ENCODE assay signal across 8 mouse cellular contexts in genomic region chr3:89315930-89316831, GRCm38 (mm10). TPM values are rescaled to one million over a fixed set of nuclear protein-coding genes. Genes with fewer than 3 reads are reported as not detected.
DNase-seq lines count a peak whose midpoint lies in the region; ATAC-seq and TF ChIP-seq lines count a peak whose summit lies in the region.

No protein-coding gene starts in this region.

- no peak overlapping the region for H3K4me3 ChIP-seq in heart, adult 2 months
- peak overlapping the region; percentile 13 to 50 (median 31) for H3K4me3 ChIP-seq in CH12.LX (replicated peaks in 1 of 3; ENCODE audit: low read depth in 2 of 3, low read length in 2 of 3, poor library complexity in 1 of 3)
- peak overlapping the region; percentile 24 for H3K4me3 ChIP-seq in neural tube, embryonic 12.5 days

- dilution Hi-C loops in CH12.LX (cut with MboI; ENCODE audit: extremely low pct_ligation_motif_present, extremely low pct_unique_long_range_greater_than_20kb, low sequenced_read_pairs), result no loop called here

- WGBS in heart, adult 2 months, result 20% methylated on average over 40 of the region's 40 CpGs
- 8% methylated on average over 40 of the region's 40 CpGs for WGBS in neural tube, embryonic 12.5 days

- TF ChIP-seq POLR2A in heart, adult 2 months (IDR thresholded peaks at IDR 0.05; ENCODE audit: insufficient read depth, low read depth, low read length), result no peak
- no peak for TF ChIP-seq POLR2A in CH12.LX (IDR thresholded peaks at IDR 0.05; ENCODE audit: low read depth, low read length)

- 0 out of 2 replicates have a peak, but pooled peaks have one; percentile 21 for ATAC-seq in erythroblast, adult 5-6 weeks (replicated peaks; ENCODE audit: low FRiP score, poor library complexity, severe bottlenecking)
- no peak for ATAC-seq in neural tube, embryonic 12.5 days (ENCODE audit: low FRiP score, low read depth)

- TF ChIP-seq EP300 in heart, adult 2 months (IDR thresholded peaks at IDR 0.05; ENCODE audit: insufficient read depth, low read depth, low read length), result no peak
- TF ChIP-seq EP300 in CH12.LX (IDR thresholded peaks at IDR 0.05; ENCODE audit: low read length), result no peak

- H3K27ac ChIP-seq in heart, adult 2 months, result no peak overlapping the region
- no peak overlapping the region for H3K27ac ChIP-seq in CH12.LX (ENCODE audit: insufficient read depth, low read depth)
- H3K27ac ChIP-seq in neural tube, embryonic 12.5 days, result no peak overlapping the region

- H3K9me3 ChIP-seq in CH12.LX (replicated peaks; ENCODE audit: low read length), result peaks cover 3% of the 10 kb centered on the region
- no peaks in the 10 kb centered on the region for H3K9me3 ChIP-seq in neural tube, embryonic 12.5 days

- H3K4me2 ChIP-seq in CH12.LX (ENCODE audit: insufficient read depth, low read depth, poor library complexity, severe bottlenecking), result peak overlapping the region; percentile 58
- H3K4me2 ChIP-seq in neural tube, embryonic 12.5 days (replicated peaks), result peak overlapping the region; percentile 61

- no peaks in the 10 kb centered on the region for H3K79me2 ChIP-seq in heart, adult 2 months (replicated peaks; ENCODE audit: control insufficient read depth, insufficient read depth, low read length)
- H3K79me2 ChIP-seq in CH12.LX (replicated peaks; ENCODE audit: control insufficient read depth, extremely low read depth, insufficient read depth, poor library complexity, severe bottlenecking), result no peaks in the 10 kb centered on the region

- no peak for DNase-seq in heart, adult 2 months
- DNase-seq in heart, adult 9 months (ENCODE audit: low spot score in 2 of 2), result no peak
- no peak for DNase-seq in CH12.LX (ENCODE audit: extremely low read depth)
- DNase-seq in kidney, postnatal 4 days, result peak; percentile 47 to 57
- DNase-seq in layer of hippocampus, adult 9-10 months (ENCODE audit: low spot score), result no peak
- no peak for DNase-seq in spleen, postnatal 4 days (ENCODE audit: low spot score in 2 of 2)

- H3K27me3 ChIP-seq in heart, adult 2 months (ENCODE audit: control insufficient read depth, insufficient read depth, low read length), result peaks cover 20% of the 10 kb centered on the region
- peaks cover 42% of the 10 kb centered on the region for H3K27me3 ChIP-seq in CH12.LX (replicated peaks)
- H3K27me3 ChIP-seq in neural tube, embryonic 12.5 days (replicated peaks), result peaks cover 36% of the 10 kb centered on the region

- H3K9ac ChIP-seq in heart, adult 2 months (ENCODE audit: low read depth, low read length), result peak overlapping the region; percentile 48; the same call in 1 of the 2 replicates
- H3K9ac ChIP-seq in CH12.LX (ENCODE audit: insufficient read depth, low read depth), result no peak overlapping the region
- no peak overlapping the region for H3K9ac ChIP-seq in neural tube, embryonic 12.5 days

- in situ Hi-C loops in CH12.LX (cut with MboI; ENCODE audit: low pct_ligation_motif_present, low pct_unique_long_range_greater_than_20kb, low sequenced_read_pairs), result no loop called here

- peaks cover 7% of the 10 kb centered on the region for H3K4me1 ChIP-seq in heart, adult 2 months (ENCODE audit: control insufficient read depth, insufficient read depth, low read length)
- H3K4me1 ChIP-seq in CH12.LX (ENCODE audit: control insufficient read depth in 1 of 2, insufficient read depth in 2 of 2), result peaks cover 28 to 61% of the 10 kb centered on the region in 2 experiments
- peaks cover 65% of the 10 kb centered on the region for H3K4me1 ChIP-seq in neural tube, embryonic 12.5 days

- H3K36me3 ChIP-seq in heart, adult 2 months (ENCODE audit: control insufficient read depth, insufficient read depth, low read length), result no peaks in the 10 kb centered on the region
- no peaks in the 10 kb centered on the region for H3K36me3 ChIP-seq in CH12.LX (replicated peaks in 1 of 2; ENCODE audit: control insufficient read depth in 1 of 2, insufficient read depth in 1 of 2, low read length in 1 of 2)
- H3K36me3 ChIP-seq in neural tube, embryonic 12.5 days, result peaks cover 21% of the 10 kb centered on the region

- TF ChIP-seq CTCF in heart, adult 2 months (IDR thresholded peaks at IDR 0.05), result peak; percentile 41
- no peak for TF ChIP-seq CTCF in CH12.LX (conservative IDR thresholded peaks at IDR 0.05 in 1 of 2, IDR thresholded peaks at IDR 0.05 in 1 of 2; ENCODE audit: low read depth in 2 of 2, low read length in 2 of 2)

- intact Hi-C loops in heart, adult 2 months (cut with DNase I), result loop anchor here (2.0 to 5.0 kb wide), 3 partner anchors 23 to 541 kb away; partner anchors contain the start of gene Efna4

- no peak for TF ChIP-seq RAD21 in CH12.LX (IDR thresholded peaks at IDR 0.05; ENCODE audit: low read depth, low read length)

TF ChIP-seq in CH12.LX, 34 proteins besides CTCF, POLR2A, EP300 and RAD21:
- TF ChIP-seq MAZ (IDR thresholded peaks at IDR 0.05; ENCODE audit: low read depth, low read length) (no peak), MAX (IDR thresholded peaks at IDR 0.05; ENCODE audit: low read length) (no peak), ZC3H11A (IDR thresholded peaks at IDR 0.05; ENCODE audit: low read depth, low read length) (no peak), MXI1 (IDR thresholded peaks at IDR 0.05; ENCODE audit: low read depth, low read length) (no peak), MAFK (IDR thresholded peaks at IDR 0.05; ENCODE audit: insufficient replicate concordance, low read length) (no peak), UBTF (IDR thresholded peaks at IDR 0.05; ENCODE audit: low read depth, low read length) (no peak), ZMIZ1 (IDR thresholded peaks at IDR 0.05; ENCODE audit: low read depth, low read length) (no peak), JUN (IDR thresholded peaks at IDR 0.05; ENCODE audit: insufficient read depth, low read depth, low read length) (no peak), ZNF384 (IDR thresholded peaks at IDR 0.05; ENCODE audit: low read depth, low read length) (no peak), NELFE (IDR thresholded peaks at IDR 0.05; ENCODE audit: low read depth, low read length) (no peak), POLR2AphosphoS2 (IDR thresholded peaks at IDR 0.05; ENCODE audit: low read depth, low read length) (no peak), JUND (conservative IDR thresholded peaks at IDR 0.05; ENCODE audit: low read depth, low read length) (no peak), CHD1 (IDR thresholded peaks at IDR 0.05; ENCODE audit: low read depth, low read length) (no peak), MEF2A (IDR thresholded peaks at IDR 0.05; ENCODE audit: borderline replicate concordance, low read depth, low read length) (no peak), SIN3A (IDR thresholded peaks at IDR 0.05; ENCODE audit: low read length) (no peak), ELF1 (IDR thresholded peaks at IDR 0.05; ENCODE audit: low read depth, low read length) (no peak), ZKSCAN1 (IDR thresholded peaks at IDR 0.05; ENCODE audit: borderline replicate concordance, low read depth, low read length) (no peak), CHD2 (IDR thresholded peaks at IDR 0.05; ENCODE audit: low read length) (no peak)

RNA-seq across cellular contexts. Expression of gene Efna3, which starts 6.6 kb away (rescaled TPM):
- not detected for total RNA-seq in heart, adult 2 months (2021)
- 0.09 TPM in 1 of 2 replicates, not detected in the other for polyA plus RNA-seq in heart, adult 2 months (2012; rRNA removed)
- 0.13 TPM in 1 of 2 replicates, not detected in the other for total RNA-seq in CH12.LX (2012; rRNA removed)
- 0.09 TPM in 1 of 2 replicates, not detected in the other for total RNA-seq in CH12.LX (2014; rRNA removed)
- polyA plus RNA-seq in CH12.LX (2012; ENCODE audit: insufficient read length, low read depth), result 0.19 TPM in 1 of 2 replicates, not detected in the other
- not detected in 2 replicates for total RNA-seq in erythroblast, adult 5-6 weeks (2015; ENCODE audit: low replicate concordance)
- not detected in 2 replicates for total RNA-seq in erythroblast, adult 5-6 weeks (2017; ENCODE audit: low replicate concordance)
- 51.3 and 54.7 TPM in 2 replicates for polyA plus RNA-seq in neural tube, embryonic 12.5 days (2016; fragmentation: Nextera tagmentation; extraction: Ambion mirVana)

RNA-seq across cellular contexts. Expression of gene Efna4, which starts 21.6 kb away (rescaled TPM):
- under 1 TPM; 0.21 to 0.36 TPM for total RNA-seq in heart, adult 2 months (2021)
- 0.64 and 0.86 TPM in 2 replicates for polyA plus RNA-seq in heart, adult 2 months (2012; rRNA removed)
- total RNA-seq in CH12.LX (2012; rRNA removed) (2.6 and 3.1 TPM in 2 replicates), CH12.LX (2014; rRNA removed) (0.76 and 1.1 TPM in 2 replicates)
- polyA plus RNA-seq in CH12.LX (2012; ENCODE audit: insufficient read length, low read depth), result 1.00 and 1.1 TPM in 2 replicates
- total RNA-seq in erythroblast, adult 5-6 weeks (2015; ENCODE audit: low replicate concordance), result not detected in 2 replicates
- total RNA-seq in erythroblast, adult 5-6 weeks (2017; ENCODE audit: low replicate concordance), result not detected in 2 replicates
- polyA plus RNA-seq in neural tube, embryonic 12.5 days (2016; fragmentation: Nextera tagmentation; extraction: Ambion mirVana), result 15.8 and 17.8 TPM in 2 replicates

RNA-seq across cellular contexts. Expression of gene Adam15, which starts 33.6 kb away (rescaled TPM):
- total RNA-seq in heart, adult 2 months (2021), result 10 to 100 TPM; 56.8 to 59.2 TPM
- polyA plus RNA-seq in heart, adult 2 months (2012; rRNA removed), result 95.6 and 95.7 TPM in 2 replicates
- total RNA-seq in CH12.LX (2012; rRNA removed) (31.3 and 39.1 TPM in 2 replicates), CH12.LX (2014; rRNA removed) (5.8 and 5.9 TPM in 2 replicates)
- polyA plus RNA-seq in CH12.LX (2012; ENCODE audit: insufficient read length, low read depth), result 26.2 and 26.5 TPM in 2 replicates
- total RNA-seq in erythroblast, adult 5-6 weeks (2015; ENCODE audit: low replicate concordance), result 25.3 and 34.2 TPM in 2 replicates
- 5.0 and 14.1 TPM in 2 replicates for total RNA-seq in erythroblast, adult 5-6 weeks (2017; ENCODE audit: low replicate concordance)
- 37.1 and 40.4 TPM in 2 replicates for polyA plus RNA-seq in neural tube, embryonic 12.5 days (2016; fragmentation: Nextera tagmentation; extraction: Ambion mirVana)

RNA-seq across cellular contexts. Expression of gene Efna1, which starts 35.2 kb away (rescaled TPM):
- 10 to 100 TPM; 22.6 to 28.4 TPM for total RNA-seq in heart, adult 2 months (2021)
- 39.6 and 44.4 TPM in 2 replicates for polyA plus RNA-seq in heart, adult 2 months (2012; rRNA removed)
- 0.59 and 0.93 TPM in 2 replicates for total RNA-seq in CH12.LX (2012; rRNA removed)
- 0.62 and 0.70 TPM in 2 replicates for total RNA-seq in CH12.LX (2014; rRNA removed)
- polyA plus RNA-seq in CH12.LX (2012; ENCODE audit: insufficient read length, low read depth), result 0.71 and 0.80 TPM in 2 replicates
- total RNA-seq in erythroblast, adult 5-6 weeks (2015; ENCODE audit: low replicate concordance), result not detected in 2 replicates
- not detected in 2 replicates for total RNA-seq in erythroblast, adult 5-6 weeks (2017; ENCODE audit: low replicate concordance)
- polyA plus RNA-seq in neural tube, embryonic 12.5 days (2016; fragmentation: Nextera tagmentation; extraction: Ambion mirVana), result 14.4 and 15.9 TPM in 2 replicates

RNA-seq across cellular contexts. Expression of gene Dcst2, which starts 45.6 kb away (rescaled TPM):
- total RNA-seq in heart, adult 2 months (2021), result not detected
- polyA plus RNA-seq in heart, adult 2 months (2012; rRNA removed), result 0.09 and 0.35 TPM in 2 replicates
- not detected in 2 replicates for total RNA-seq in CH12.LX (2012; rRNA removed)
- total RNA-seq in CH12.LX (2014; rRNA removed), result not detected in 2 replicates
- polyA plus RNA-seq in CH12.LX (2012; ENCODE audit: insufficient read length, low read depth), result 0.10 and 0.14 TPM in 2 replicates
- total RNA-seq in erythroblast, adult 5-6 weeks (2015; ENCODE audit: low replicate concordance), result not detected in 2 replicates
- not detected in 2 replicates for total RNA-seq in erythroblast, adult 5-6 weeks (2017; ENCODE audit: low replicate concordance)
- 0.10 and 0.17 TPM in 2 replicates for polyA plus RNA-seq in neural tube, embryonic 12.5 days (2016; fragmentation: Nextera tagmentation; extraction: Ambion mirVana)

Comparison
In these comparisons a context has a peak if more than half of its experiments do, and no peak if none do; other contexts are left out.
1. DNase-seq: peak in kidney, postnatal 4 days (2 of 2); none in heart, adult 2 months (0 of 2), heart, adult 9 months (0 of 2), CH12.LX (single experiment), layer of hippocampus, adult 9-10 months (single experiment) and spleen, postnatal 4 days (0 of 2).